Mouse (Mus musculus): Measurements from ENCODE around the gene Prmt7.

DNA sequence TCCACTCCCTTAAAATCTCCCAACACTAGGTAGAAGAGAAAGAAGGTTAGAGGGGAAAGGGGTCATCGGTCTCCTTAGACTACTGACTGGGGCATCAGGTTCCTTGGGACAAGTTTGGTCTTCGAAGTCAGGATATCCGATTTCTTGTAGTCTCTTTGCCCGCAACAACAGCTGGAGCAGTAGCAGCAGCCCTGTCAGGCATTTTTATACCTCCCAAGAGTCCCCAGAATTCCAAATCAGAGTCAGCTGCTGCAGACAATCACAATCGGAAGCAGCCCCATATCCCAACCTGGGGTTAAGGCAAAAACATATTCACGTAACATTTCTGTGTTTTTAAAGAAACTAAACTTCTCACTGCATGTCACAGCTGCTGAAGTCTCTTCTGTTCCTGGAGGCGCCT is 20.8 kb downstream of the Prmt7 start:
- TF ChIP-seq GABPA (IDR thresholded peaks at IDR 0.05; ENCODE audit: insufficient replicate concordance, low read depth, low read length) (no peak), RAD21 (IDR thresholded peaks at IDR 0.05; ENCODE audit: low read depth, low read length) (no peak), POLR2A (IDR thresholded peaks at IDR 0.05; ENCODE audit: low read depth, low read length) (no peak), HCFC1 (IDR thresholded peaks at IDR 0.05; ENCODE audit: low read depth, low read length) (no peak), TBP (conservative IDR thresholded peaks at IDR 0.05; ENCODE audit: low read depth, low read length) (no peak), TCF12 (IDR thresholded peaks at IDR 0.05; ENCODE audit: low read depth, low read length) (no peak), MAX (IDR thresholded peaks at IDR 0.05; ENCODE audit: low read length) (no peak), ZNF384 (IDR thresholded peaks at IDR 0.05; ENCODE audit: low read depth, low read length) (no peak), CTCF (conservative IDR thresholded peaks at IDR 0.05 in 1 of 2, IDR thresholded peaks at IDR 0.05 in 1 of 2; ENCODE audit: low read depth in 2 of 2, low read length in 2 of 2) (no peak), USF1 (IDR thresholded peaks at IDR 0.05; ENCODE audit: low read depth, low read length) (no peak), ZC3H11A (IDR thresholded peaks at IDR 0.05; ENCODE audit: low read depth, low read length) (no peak), ELF1 (IDR thresholded peaks at IDR 0.05; ENCODE audit: low read depth, low read length) (no peak), CHD2 (IDR thresholded peaks at IDR 0.05; ENCODE audit: low read length) (no peak)

Data from CH12.LX (cell line).